Mouse (Mus musculus) telencephalon, adult 2 months (tissue): Measurements from ENCODE around the gene Caskin2.

ENCODE experiments used
- DNase-seq: peaks from one replicate; pipeline ENCODE4 v3.0.0-alpha.2; 2011; ENCODE audit warnings: low read depth, low spot score

Gene Caskin2

GRCm38 (mm10) chr11:115831518-115831917 is 18.1 kb upstream of the Caskin2 start:
- DNase-seq: no peak

DNA sequence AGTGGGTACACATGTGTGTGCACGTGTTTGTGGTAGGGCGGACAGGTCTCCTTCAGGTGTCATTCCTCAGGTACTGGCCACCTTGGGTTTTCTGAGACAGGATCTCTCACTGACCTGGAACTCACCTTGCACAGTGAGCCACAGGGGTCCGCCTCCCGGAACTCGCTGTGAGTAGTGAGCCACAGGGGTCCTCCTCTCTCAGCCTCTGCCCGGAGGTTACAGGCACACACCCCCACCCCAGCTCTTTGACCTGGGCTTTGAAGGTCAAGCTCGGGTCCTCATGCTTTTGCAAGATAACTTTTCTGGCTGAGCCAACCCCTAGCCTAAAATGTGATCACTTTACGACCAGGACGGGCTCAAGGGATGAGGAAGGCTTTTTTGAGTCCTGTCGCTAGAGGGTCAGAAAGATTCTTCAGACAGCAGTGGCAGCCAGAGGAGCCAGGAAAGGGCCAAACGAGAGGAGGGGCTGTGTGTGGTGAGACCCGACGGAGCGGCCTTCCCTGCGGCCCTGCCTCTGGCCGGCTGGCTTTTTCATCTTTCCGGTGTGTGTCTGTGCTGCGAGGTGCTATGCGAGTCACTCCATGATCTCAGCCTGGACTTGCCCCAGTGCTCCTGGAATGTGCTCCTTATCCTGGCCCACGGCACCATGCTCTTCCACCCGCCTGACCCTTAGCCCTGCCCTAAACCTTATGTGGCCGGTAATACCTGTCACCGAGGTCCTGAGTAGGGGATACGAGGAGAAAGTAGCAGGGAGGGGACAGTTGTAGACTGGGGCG is 17.3 kb upstream of the Caskin2 start:
- no peak for DNase-seq

DNA sequence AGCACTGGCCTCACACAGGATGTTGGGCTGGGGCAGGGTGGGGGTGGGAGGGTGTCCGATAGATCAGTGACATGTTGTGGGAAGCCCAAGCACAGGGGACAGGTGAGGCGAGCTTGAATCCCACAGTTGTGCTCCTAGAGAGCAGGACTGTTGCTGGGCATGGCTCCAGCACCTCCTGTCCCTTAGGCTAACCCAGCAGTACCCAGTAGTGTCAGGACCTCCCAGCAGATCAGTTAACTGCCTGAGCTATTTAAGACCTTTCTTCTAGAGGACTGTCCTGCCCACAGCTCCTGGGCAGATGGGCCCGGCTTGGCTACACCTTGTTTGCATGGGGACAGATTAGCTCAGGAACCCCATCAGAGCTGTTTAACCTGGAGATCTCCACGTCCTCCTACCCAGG is 15.6 kb upstream of the Caskin2 start:
- DNase-seq: no peak

- no peak for DNase-seq
These were observed 14.2 kb upstream of the Caskin2 start for GRCm38 (mm10) chr11:115827624-115828023.

- no peak for DNase-seq
These were observed 13.0 kb upstream of the Caskin2 start for GRCm38 (mm10) chr11:115826487-115826886.

GRCm38 (mm10) chr11:115824813-115825212 is 11.4 kb upstream of the Caskin2 start:
- DNase-seq: no peak

DNA sequence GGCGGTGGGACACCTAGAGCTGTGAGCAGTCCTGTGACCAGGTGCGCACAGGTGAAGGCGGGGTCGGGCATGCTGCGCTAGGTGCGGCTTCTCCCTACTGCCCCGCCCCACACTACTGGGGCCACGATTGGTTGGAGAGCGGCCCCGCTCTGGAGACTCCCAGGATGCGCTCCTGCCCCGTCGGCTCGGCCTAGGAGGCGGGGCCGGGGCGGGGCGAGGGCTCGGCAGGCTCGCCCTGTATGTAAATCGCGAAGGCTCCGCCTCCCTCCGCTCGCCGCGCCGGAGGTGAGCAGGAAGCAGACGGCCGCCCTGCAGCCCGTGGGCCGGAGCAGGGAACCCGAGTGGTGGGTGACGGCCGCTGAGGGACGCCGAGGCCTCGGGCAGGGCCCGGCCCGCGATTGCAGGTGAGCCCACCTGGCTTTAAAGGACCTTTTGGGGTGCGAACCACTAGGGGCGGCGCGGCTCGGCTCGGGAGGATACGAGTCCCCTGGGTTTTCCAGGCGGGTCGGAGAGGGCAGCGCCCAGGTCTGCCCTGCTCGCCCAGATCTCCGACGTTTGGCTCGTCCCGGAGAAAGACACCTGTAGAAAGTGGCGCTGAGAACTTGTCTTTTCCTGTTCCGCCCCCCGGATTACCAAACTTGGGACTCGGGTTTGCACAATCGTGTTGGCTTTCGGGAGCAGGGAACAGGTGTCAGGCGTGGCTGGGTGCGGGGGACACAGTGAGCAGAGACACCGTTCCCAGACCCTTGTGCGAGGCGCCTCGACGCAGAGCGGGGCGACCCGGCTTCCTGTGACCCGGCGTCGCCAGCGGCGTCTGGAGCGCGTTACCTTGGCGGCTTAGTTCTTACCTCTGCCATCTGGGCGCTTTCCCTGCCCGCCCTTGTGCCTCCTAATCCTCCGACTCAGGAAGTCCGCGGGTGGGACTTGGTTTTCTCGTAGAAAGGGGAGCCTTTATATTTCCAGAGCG is 10.6 kb upstream of the Caskin2 start, which contains the start of gene Llgl2:
Gene Llgl2, plus strand, starts transcription at position 276 of the 967 bp plus-strand sequence.
- DNase-seq: no peak

DNA sequence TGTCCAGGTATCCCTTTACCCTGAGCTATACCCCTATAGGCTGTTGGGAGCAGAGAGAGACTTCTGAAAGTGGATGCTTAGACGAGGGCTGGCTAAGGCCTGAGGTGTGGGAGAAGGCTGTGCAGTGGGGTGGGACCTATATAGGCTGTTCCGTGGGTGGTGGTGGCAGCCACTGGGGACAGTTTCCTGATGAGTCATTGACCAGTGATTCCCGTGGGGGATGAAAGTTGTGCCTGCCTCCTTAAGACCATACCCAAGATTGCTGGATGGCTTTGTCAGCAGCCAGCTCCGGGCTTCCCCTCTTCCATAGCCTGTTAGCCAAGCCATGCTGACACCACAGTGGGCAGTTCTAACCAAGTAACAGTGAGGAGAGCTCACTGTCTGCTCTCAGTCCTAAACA is 7.6 kb upstream of the Caskin2 start:
- DNase-seq: no peak

DNA sequence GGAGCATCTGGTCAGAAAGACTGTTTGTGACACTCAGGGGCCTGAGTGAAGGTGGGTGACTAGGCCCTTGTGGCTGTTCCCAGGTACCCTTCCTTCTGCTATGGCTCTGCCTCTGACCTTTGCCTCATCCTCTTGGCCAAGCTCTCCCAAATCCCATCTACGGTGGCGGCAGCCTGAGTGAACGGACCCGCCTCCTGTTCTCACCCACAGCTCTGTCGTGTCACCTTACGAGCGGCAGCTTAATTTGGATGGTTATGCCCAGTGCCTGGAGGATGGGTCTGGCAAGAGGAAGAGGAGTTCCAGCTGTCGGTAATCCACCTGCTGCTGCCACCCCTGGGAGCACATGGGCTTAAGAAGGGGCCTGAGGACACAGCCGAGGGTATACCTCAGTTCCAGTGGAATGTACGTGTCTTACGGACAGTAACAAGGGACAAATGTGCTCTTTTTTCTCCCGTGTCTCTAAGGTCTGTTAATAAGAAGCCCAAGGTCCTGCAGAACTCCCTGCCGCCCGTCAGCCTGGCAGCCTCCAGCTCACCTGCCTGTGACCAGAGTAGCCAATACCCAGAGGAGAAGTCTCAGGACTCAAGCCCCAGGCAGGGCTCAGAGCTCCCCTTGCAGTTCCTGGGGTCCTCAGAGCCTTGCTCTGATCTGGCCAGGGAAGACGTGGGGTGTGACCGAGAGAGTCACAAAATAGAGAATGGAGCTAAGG is 6.6 kb upstream of the Caskin2 start:
- no peak for DNase-seq

DNA sequence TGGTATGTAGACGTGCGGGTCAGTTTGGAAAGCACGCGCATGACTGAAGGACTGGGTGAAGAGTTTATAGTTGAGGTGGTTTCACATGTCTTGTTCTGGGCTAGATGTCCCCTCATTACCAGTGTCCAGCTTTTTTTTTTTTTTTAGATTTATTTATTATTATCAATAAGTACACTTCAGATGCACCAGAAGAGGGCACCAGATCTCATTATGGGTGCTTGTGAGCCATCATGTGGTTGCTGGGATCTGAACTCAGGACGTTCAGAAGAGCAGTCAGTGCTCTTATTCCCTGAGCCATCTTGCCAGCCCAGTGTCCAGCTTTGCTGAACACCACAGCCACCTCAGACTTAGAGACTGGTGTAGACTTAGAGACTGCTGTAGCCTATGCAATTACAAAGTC is 3.9 kb upstream of the Caskin2 start:
- no peak for DNase-seq

DNA sequence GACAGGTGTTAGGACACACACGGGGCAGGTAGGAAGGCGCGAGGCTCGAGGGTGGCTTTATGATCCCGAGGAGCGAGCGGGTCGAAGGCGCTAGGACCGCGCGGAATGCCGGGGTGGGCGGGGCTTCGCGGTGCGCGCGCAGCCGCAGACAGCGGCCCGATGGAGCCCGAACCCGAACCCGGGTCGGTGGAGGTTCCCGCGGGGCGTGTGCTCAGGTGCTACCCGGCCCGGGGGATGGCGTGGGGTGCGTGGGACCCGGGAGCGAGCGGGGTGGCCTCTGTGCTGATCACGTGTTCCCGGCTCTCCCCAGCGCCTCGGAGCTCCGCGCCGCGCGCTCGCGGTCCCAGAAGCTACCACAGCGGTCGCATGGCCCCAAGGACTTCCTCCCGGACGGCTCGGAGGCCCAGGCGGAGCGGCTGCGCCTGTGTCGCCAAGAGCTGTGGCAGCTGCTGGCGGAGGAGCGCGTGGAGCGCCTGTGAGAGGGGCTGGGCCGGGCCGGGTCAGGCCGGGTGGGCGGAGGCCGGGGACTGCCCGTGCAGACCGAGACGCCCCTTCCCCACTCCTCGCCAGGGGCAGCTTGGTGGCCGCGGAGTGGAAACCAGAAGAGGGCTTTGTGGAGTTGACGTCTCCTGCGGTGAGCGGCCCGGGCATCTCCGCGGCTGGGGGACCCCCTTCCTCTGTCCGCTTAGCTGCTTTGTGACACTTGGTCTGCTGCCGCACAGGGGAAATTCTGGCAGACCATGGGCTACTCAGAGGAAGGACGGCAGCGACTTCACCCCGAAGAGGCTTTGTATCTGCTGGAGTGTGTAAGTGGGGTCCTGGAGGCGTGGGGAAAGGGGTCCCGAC is 1.4 kb upstream of the Caskin2 start, which contains the start of gene Tsen54:
Gene Tsen54, plus strand, starts transcription at position 120 of the 846 bp plus-strand sequence.
- no peak for DNase-seq

GRCm38 (mm10) chr11:115812533-115813420 is 662 bp downstream of the Caskin2 start:
- DNase-seq: no peak

GRCm38 (mm10) chr11:115812095-115812494 is 1.3 kb downstream of the Caskin2 start:
- DNase-seq: no peak

DNA sequence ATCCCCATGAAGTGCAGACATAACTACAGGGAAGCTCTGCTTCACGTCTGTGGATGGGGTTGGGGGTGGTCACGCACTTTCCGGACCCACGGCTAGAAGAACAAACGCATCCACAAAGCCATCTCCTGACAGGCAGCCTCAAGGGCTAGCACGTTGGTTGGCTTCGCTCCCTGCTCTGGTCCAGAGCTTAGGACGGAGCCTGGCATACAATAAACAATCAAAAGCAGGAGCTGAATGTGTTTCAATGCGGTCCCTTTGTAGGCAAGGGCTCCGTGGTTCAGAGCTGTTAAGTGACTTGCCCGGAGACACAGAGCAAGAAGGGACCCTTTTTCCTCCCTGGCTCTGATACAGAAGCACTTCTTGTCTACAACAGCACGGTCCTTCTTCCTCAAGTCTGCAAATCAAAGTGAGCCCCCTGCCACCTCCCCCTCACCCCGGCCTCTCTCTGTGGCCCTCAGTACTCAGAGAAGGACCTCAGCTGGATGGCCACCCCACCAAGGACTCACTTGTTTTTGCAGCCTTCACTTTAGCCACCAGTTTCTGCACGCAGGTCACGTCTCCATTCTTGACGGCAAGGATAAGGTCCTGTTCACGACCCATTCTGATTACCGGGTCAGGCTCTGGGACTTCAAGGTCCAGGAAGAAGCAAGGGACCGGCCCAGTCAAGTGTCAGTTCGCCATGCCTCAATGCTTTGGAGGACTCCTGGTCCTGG is 1.9 kb downstream of the Caskin2 start:
- no peak for DNase-seq

- no peak for DNase-seq
These were observed 3.1 kb downstream of the Caskin2 start for GRCm38 (mm10) chr11:115810377-115810776.

DNA sequence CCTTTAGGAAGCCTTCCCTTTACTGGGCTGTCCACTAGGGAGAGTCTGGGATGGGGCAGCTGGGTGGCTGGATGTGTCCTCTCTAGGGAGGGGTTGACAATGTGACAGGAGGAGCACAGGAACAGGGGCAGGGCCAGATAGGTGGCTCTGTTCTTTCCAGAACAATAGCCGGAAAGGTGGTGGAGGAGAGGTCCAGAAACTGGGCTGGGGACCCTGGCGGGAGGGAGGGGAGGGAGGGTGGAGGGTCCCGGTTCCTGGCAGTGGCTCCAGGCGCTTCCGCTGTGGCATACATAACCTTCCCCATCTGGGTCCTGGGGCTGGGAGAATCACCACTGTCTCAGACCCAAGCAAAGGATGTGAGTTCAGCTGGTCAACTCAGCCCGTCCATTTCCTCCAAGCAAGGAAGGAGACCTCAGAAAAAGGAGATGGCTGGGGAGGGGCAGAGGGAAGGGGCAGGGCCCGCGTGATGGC is 4.1 kb downstream of the Caskin2 start:
- no peak for DNase-seq

- no peak for DNase-seq
These were observed 4.6 kb downstream of the Caskin2 start for GRCm38 (mm10) chr11:115808696-115809310.

GRCm38 (mm10) chr11:115807971-115808370 is 5.5 kb downstream of the Caskin2 start:
- DNase-seq: no peak

DNA sequence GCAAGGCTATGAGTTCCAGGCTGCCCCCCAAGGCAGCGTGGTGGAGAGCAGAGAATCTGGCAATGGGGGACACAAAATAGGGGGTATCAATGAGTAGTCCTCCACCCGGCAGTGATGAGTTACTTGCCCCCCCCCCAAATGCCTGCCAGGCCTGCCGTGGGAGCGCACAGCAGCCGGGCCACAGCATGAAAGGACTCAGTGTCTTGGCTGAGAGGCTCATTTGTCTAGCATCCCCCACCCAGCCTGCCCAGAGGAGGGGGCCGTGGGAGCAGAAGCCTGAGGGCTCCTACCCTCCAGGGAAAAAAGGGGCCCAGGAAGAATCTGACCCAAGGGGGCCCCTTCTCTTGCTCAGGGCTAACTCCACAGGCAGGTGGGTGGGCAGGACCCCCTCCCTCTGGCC is 6.1 kb downstream of the Caskin2 start:
- DNase-seq: no peak
